Mouse (Mus musculus): Measurements from ENCODE around the gene Gm8094.
"Not testable (repeated sequence)": the region's sequence is repeated elsewhere in the genome, so short reads cannot be mapped to it uniquely, and the experiment has no call there.

Gm8094 gene

DNA sequence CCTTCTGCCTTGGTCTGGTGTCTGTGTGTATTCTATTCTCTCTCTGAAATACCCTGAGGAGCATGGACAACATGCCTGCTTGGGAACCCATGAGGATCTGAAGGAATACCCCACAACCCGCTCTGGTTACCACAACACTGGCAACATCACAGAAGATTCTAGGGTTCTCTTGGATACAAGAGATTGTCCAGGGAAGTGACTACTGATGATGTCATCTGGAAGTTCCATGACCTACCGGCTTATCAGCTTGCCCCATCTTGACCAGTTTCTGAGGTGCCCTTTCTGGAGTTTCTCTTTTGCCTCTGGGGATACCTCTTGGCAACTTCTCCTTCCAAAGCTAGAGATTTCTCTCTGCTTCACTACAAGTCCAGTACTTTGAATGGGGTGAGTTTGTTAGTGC is at the start of gene Gm8094:
Gene Gm8094 (minus strand): TSS at position 101 of the 400 bp plus-strand sequence.
- not testable (repeated sequence) for DNase-seq (ENCODE audit: low spot score)

DNA sequence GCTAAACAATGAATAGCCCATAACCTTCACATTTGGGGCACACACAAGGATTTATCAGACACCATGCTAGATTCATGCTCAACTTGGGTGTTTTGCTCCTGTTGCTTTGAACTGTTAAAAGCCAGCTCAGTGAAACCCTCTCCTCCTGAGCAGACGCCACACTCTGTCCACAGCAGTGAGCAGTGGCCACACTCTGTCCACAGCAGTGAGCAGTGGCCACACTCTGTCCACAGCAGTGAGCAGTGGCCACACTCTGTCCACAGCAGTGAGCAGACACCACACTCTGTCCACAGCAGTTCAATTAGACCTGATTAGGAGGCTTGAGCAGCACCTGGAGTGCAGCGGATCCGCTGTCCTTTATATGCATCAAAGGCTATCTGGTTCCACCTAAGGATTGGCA is 43.2 kb upstream of the Gm8094 start:
- not testable (repeated sequence) for DNase-seq (ENCODE audit: low spot score)

DNA sequence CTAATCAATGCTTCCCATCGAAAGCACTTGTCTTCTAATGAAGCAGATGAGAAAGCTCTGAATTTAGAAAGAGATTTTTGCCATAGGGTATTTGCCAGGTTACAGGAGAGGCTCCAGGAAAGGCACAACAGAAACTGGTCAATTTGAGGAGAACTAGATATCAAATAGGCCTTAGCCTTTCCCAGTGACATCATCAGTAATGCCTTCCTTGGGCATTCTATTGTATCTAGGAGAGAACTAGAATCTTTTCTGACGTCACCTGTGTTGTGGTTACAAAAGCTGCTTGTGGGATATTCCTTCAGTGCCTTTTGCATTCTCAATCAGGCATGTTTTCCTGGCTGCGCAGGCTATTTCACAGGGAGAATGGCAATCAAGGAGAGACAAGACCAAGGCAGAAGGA is 23.9 kb upstream of the Gm8094 start, which contains the start of gene Gm8104:
Gene Gm8104 (plus strand): TSS at position 301 of the 400 bp plus-strand sequence.
- DNase-seq (ENCODE audit: low spot score): not testable (repeated sequence)

DNA sequence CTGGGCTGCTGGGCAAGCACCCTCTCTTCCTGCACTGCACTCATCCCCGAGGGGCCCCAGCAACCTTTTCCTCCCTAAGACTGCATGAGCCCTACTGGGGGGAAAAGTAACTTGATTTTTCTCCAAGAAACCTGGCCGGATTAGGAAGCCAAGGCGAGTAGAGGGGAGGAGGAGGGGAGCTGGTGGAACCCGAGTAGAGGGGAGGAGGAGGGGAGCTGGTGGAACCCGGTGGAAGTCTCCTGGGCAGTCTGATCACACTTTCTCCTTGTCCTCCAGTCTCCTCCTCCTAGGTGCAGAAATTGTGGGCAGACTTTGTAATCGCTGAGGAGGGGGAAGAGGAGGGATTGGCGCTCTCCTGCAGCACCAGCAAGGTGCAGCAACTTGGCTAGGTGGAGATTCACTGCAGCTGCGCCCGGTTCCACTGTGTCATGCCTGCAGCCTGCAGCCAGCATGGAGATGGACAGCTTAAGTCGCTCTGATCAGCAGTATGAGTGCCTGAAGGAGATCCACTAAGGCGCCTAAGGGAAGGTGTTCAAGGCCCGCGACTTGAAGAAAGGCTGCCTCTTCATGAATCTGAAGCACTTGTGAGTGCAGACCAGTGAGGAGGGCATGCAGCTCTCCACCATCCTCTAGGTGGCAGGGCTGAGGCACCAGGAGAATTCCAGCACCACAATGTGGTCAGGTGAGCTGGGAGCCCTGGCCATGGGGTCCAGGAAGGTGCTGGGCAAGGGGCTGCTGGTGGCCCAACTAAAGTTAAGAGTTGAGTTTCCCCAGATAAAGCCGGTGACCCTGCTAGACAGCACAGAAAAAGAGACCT is 12.9 kb upstream of the Gm8094 start:
- not testable (repeated sequence) for DNase-seq (ENCODE audit: low spot score)

DNA sequence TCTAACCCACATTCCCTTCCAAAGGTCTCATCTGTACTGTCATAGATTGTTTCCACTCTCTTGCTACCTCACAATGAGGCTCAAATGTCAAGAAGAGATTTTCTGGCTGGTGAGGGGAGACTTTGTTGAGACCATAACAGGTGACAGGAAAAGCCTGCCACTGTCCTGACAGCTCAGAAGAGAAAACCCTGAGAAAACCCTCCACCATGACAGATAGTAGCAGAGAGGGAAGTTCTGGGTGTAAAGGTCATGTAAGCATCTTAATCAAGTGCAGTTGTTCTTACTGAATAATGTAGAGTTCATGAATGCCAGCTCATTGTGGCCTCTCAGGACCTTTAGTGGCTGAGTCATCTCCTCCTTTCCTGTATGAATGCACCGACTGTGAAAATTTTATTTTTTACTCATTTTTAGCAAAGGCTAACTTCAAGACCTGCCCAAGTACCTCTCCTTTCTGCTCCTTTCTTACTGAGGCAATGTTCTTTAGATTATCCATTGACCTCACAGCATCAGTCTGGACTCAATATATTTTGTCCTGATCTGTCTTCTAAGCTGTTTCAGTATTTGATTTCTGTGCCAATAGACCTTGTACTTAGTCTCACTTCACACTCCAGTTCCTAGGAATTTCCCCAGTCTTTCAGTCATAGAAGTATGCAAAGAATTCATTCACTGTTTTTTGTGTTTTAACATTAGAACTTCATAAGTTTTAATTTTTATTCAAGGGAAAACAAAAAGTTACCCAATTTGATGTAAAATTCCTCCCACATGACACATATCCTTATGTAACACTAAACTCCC is 8.7 kb upstream of the Gm8094 start:
- DNase-seq (ENCODE audit: low spot score): not testable (repeated sequence)

DNA sequence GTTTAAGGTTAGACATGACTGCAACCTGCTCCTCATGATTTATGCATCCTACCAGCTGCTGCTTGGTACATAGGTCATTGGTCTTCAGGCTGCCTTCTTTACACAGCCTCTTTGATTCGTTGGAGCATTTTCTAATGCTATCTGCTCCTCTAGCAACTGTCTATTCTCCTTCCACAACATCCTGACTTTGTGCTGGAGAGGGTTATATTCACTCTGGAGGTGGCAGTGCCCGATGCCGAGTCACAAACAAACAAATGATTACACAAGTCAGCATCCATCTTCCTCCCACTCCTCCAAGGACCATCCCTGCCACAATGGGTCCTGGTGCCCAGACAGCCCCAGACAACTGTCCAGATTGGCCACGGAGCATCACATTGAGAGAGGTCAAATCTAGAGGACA is 16.3 kb downstream of the Gm8094 start:
- not testable (repeated sequence) for DNase-seq (ENCODE audit: low spot score)

DNA sequence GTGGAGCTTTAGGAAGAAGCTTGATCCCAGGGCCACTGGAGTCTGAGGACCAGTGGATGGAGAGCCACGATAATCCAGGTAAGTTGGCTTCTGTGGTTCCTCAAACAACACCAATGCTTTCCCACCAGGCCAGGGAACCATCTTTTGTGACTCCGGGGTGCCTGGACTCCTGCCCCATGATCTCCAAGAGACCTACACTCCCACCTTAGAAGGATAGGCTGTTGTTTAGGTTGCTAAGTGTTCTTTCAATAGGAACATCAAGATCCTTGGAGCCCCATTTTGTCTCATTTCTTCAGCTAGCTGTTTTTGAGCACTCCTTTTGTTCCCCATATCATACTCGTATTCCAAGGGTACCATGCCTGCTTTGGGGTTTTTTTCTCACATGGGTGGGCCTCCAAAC is 18.4 kb downstream of the Gm8094 start:
- DNase-seq (ENCODE audit: low spot score): not testable (repeated sequence)

All from layer of hippocampus, adult 9-10 months (tissue).